Mouse (Mus musculus) kidney, postnatal 10 days (tissue): ENCODE measurements at regions not wholly inside any gene's neighbourhood (a gene's known extent, or its start where the extent isn't known, plus 50 kb on each side); places are given as distances from the start of the nearest gene placed in this dataset.
"Not testable (repeated sequence)": the region's sequence is repeated elsewhere in the genome, so short reads cannot be mapped to it uniquely, and the experiment has no call there.

ENCODE experiments used
- DNase-seq: peaks from one replicate; pipeline ENCODE4 v3.0.0; 2021; ENCODE audit warnings: mixed read lengths

GRCm38 (mm10) chr13:25695956-25696355 lies 425.7 kb upstream of the Nrsn1 start:
- no peak for DNase-seq

GRCm38 (mm10) chr13:25695017-25695604 lies 424.8 kb upstream of the Nrsn1 start:
- DNase-seq: peak; percentile 29

DNA sequence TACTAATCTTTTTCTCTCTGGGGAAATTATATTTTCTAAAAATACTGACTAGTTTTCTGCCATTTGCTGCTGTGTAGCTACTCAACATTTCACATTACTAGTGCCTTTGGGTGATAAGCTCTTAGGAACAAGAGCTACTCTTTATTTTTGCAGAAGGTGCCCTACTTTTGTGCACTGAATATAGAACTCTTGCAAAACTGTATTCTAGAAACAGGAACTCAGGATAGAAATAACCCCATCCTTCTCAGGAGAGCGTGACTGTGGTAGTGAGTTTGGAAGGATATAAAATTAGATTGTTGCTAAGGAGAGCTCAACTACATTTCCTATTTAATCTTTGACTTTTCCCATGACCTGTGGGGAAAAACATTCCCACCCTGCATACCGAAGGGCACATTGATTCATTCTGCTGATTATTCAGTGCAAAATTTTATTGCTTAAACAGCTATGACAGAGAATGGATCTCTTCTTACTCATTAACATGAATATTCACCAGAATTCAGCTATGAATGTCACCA lies 408.0 kb upstream of the Nrsn1 start:
- no peak for DNase-seq

DNA sequence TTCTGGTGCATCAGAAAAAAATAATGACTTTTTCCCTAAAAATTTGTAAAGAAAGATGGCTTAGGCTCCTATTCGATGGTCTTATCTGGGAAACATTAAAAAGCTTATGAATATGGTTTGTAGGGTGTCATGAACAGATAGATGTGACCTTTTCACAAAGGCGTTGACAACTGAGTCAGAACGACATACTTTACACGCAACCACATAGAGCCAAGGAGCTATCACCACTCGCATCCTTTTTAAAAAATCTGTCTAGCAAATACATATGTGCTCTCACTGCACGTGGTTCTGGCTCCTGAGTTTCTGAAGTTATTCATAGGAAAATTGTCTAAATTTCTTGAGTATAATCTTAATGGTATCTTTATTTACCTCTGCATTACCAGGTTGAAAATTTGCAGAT lies 404.9 kb upstream of the Nrsn1 start:
- DNase-seq: no peak

DNA sequence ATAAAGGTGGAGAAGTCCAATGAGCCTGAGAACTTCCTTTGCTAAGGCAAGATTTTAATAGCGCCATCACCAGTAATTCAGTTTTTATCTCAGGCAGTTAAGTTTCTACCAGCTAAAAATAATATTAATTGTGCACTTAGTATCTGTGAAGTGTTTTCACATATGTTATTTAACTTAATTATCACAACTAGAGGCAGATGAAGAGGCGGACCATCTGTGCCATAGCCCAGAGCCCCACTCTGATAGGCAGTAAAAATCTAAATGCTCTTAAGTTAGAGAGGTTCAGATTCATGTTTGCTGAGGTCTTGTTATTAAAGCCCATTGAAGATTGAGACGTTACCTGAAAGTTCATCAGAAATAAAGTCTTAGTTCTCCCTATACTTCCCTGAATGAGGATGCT lies 395.7 kb upstream of the Nrsn1 start:
- DNase-seq: no peak

DNA sequence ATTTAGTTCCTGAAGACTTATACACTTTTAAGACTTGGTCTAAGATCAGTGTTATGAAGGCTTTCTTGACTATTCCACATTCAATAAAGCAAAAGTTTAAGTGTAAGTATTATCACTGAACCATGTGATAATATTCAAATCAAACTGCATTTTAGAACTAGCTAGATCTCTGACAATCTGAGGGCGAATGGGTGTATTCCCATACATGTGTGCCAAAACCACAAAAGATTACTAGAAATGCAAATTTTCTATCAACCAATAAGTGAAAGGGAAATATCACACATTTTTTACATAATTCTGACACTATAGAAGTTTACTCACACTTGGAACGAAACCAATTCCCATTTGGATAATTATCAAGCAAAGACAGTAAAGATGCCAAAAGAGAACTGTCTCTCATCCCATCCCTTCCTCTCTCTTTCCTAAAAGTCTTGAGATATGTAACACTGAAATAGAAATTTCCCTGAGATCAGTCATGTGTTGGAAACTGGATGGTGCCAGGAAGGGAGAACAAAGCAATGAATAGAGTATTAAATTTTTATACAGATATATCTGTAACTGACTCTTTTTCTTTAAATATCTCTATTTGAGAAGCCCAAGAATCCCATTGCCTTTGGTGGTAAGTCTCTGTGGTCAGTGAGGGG lies 394.8 kb upstream of the Nrsn1 start:
- no peak for DNase-seq

GRCm38 (mm10) chr13:25648430-25648786 lies 378.1 kb upstream of the Nrsn1 start:
- DNase-seq: no peak

GRCm38 (mm10) chr13:25647711-25648429 lies 377.6 kb upstream of the Nrsn1 start:
- DNase-seq: no peak

GRCm38 (mm10) chr13:25639522-25640291 lies 369.4 kb upstream of the Nrsn1 start:
- DNase-seq: peak; percentile 57

- peak; percentile 82 for DNase-seq
Measured at GRCm38 (mm10) chr13:25629466-25629865, 359.2 kb upstream of the Nrsn1 start.

DNA sequence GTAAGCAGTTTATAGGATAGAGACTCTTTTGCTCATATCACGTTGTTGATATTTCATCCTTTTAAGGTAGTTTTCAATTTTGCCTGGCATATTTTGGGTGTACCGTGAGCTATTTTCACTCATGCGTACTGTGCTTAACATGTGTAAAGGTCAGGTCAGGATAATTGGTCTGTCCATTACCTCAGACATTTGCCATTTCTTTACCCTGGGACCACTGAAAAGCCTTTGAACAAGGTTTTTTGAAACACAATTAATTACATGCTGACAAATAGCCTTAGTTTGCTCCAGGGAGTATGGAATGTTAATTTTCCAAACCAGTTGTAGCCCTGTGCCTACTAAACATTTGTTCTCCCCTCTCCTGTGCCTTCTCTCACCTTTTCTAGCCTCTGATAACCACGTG lies 347.3 kb upstream of the Nrsn1 start:
- no peak for DNase-seq

DNA sequence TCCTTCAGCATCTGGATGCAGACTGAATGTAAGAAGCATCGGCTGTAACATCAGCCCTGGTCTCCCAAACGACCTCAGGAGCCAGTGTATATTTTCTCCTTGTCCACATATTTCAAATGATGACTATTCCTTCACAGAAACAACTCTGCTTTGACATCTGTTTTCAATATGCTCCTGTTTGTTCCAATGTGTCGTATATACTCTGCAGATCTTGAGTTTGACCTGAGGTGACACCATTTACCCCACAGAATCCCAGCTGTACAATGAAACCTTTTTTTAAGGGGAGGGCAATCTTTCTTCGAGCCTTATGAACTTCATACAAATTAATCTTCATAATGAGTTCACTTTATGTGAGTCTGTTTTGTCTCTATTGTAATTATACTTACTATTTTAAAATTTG lies 341.7 kb upstream of the Nrsn1 start:
- no peak for DNase-seq

GRCm38 (mm10) chr13:25609641-25610040 lies 339.3 kb upstream of the Nrsn1 start:
- no peak for DNase-seq

DNA sequence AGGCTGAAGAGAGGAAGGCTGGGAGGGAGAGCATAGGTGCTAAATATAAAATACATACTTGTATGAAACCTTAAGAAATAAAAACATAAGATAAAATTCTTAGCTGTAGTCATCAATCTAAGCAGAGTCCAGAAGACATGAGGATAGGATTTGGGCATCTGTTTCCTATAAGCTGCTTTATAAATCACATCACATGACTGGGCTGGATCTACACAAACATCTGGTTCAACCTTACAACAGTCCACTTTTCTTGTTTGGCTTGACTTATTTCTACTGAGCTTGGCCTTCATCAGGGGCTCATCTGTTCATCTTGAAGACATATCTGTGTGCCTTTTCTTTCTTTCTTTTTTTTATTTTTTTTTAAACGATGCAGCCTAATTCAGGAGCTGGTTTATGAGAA lies 338.9 kb upstream of the Nrsn1 start:
- DNase-seq: no peak

DNA sequence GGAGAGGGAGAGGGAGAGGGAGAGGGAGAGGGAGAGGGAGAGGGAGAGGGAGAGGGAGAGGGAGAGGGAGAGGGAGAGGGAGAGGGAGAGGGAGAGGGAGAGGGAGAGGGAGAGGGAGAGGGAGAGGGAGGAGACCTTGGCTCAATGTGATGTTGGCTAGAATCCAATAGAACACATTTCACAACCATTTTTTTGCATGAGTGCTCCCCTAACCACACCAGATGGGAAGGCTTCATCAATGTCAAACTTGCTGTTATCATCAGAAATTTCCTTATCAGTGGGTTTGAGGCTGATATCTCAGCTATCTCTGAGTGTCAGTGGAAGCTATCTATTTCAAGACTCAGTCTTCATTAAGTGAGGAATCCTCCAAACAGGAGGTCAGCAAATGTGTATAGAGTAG lies 331.0 kb upstream of the Nrsn1 start:
- DNase-seq: not testable (repeated sequence)

DNA sequence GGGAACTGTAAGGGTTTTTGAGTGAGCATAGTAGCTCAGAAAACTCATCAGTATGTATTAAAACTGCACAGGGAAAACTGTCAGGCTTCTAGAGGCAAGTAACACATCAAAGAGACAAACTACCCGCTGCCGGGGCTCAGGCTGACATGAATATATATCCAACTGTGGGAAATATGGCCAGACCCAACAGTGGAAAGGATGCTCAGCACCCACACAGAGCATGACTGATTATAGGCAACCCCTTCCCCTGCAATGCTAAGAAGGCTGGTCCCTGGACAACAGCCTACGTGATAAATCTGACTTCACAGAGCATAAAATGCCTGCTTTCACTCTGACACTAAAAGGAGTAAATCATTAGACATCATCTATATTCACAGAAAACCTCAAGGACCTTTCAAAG lies 324.3 kb upstream of the Nrsn1 start:
- DNase-seq: no peak

DNA sequence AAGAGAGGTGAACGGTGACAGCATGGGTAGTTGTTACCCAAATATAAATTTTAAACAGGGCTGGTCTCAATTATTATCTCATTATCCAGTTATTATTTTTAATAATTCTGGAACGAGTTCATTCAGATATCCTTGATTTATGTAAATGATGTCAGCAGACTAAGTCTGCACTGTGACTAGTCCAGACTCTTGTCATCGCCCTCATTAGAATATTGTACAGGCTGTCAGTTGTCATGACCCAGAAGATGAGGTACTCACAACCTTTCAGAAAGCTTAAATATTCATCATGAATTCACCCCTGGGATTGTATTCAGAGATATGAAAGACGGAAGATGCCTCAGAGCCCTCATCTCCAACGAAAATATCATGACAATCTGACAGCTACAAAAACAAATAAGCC lies 300.3 kb upstream of the Nrsn1 start:
- DNase-seq: no peak

GRCm38 (mm10) chr13:25562746-25563145 lies 292.4 kb upstream of the Nrsn1 start:
- DNase-seq: peak; percentile 63

GRCm38 (mm10) chr13:25560339-25560738 lies 290.0 kb upstream of the Nrsn1 start:
- no peak for DNase-seq

- no peak for DNase-seq
Measured at GRCm38 (mm10) chr13:25554962-25555361, 284.7 kb upstream of the Nrsn1 start.

DNA sequence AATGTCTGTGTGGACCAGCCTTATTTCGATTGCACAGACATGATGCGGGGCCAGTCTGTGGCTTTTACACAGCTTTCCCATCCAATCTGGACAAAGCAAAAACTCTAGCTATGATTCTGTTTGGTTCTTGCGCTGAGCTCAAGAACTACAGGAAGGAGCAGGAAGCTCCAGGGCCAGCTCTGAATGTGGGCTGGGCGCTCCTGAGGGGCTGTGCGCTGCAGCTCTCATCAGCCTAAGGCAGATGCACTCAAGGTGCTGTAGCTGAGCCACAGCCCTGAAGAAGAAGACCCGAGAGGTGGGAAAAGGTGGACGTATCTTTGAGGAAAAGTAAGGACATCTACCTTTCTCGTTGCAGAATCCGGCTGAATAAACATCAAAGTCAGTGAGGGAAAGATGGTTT lies 278.2 kb upstream of the Nrsn1 start:
- DNase-seq: no peak

GRCm38 (mm10) chr13:25547150-25548145 lies 277.1 kb upstream of the Nrsn1 start:
- DNase-seq: no peak
